Mouse (Mus musculus) thymus, adult 2 months (tissue): ENCODE data around the gene Plxnc1.

ENCODE experiments used
- CTCF ChIP-seq: fragments of 200-500 bp; IDR thresholded peaks from 2 replicates; pipeline ENCODE4 v1.5.1; 2012; ENCODE audit warnings: mild to moderate bottlenecking, control low read depth, low read length, moderate library complexity, borderline replicate concordance; ENCODE audit not compliant: control insufficient read depth, poor library complexity, insufficient read depth; ENCODE audit errors: extremely low read depth
- POLR2A ChIP-seq: fragments of 200-500 bp; IDR thresholded peaks from 2 replicates; pipeline ENCODE4 v1.6.1; 2012; ENCODE audit warnings: mild to moderate bottlenecking, low read length, control low read depth, moderate library complexity; ENCODE audit not compliant: control insufficient read depth, poor library complexity, insufficient read depth; ENCODE audit errors: extremely low read depth

DNA sequence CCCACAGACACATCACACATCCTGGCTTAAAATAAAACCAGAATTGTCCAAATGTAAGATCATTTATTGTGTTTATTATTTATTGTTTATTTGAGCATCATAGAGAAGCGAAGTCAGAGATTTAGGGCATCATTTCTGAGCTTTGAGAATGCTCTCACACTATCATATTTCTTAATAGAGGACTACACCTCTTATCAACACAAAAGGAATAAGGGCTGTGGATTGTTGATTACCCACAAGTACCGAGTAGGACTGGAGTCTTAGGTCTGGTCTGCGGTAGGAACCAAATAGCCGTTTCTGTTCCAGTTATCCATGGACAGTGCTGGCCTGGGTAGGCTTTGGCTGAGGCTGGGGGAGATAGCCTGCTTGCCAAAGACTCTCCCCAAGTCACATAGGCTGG is 20.2 kb downstream of the Plxnc1 start:
- TF ChIP-seq CTCF: no peak
- TF ChIP-seq POLR2A: no peak
